Mouse (Mus musculus) heart, adult 11 months (tissue): Measurements from ENCODE around the gene Armh4.
"Not testable (repeated sequence)": the region's sequence is repeated elsewhere in the genome, so short reads cannot be mapped to it uniquely, and the experiment has no call there.

Experiments
- DNase-seq: peaks from one replicate; pipeline ENCODE4 v3.0.0; 2022

Gene Armh4

GRCm38 (mm10) chr14:49782715-49783531 is at the start of gene Armh4:
TSS of gene Armh4 (minus strand) at chr14:49783383.
- peak; percentile 97 for DNase-seq

GRCm38 (mm10) chr14:49829192-49830171 is 46.3 kb upstream of the Armh4 start:
- peak; percentile 85 for DNase-seq

GRCm38 (mm10) chr14:49819721-49820440 is 36.7 kb upstream of the Armh4 start:
- DNase-seq: not testable (repeated sequence)

GRCm38 (mm10) chr14:49818713-49819208 is 35.6 kb upstream of the Armh4 start:
- DNase-seq: not testable (repeated sequence)

GRCm38 (mm10) chr14:49812966-49813365 is 29.8 kb upstream of the Armh4 start:
- DNase-seq: peak; percentile 60

- DNase-seq: not testable (repeated sequence)
These were observed 21.9 kb upstream of the Armh4 start for GRCm38 (mm10) chr14:49805051-49805450.

GRCm38 (mm10) chr14:49801444-49801843 is 18.3 kb upstream of the Armh4 start:
- DNase-seq: peak; percentile 63

GRCm38 (mm10) chr14:49793948-49794347 is 10.8 kb upstream of the Armh4 start:
- DNase-seq: no peak

- peak; percentile 56 for DNase-seq
These were observed 7.4 kb upstream of the Armh4 start for GRCm38 (mm10) chr14:49790542-49790941.

- peak; percentile 86 for DNase-seq
These were observed 2.6 kb upstream of the Armh4 start for GRCm38 (mm10) chr14:49785793-49786192.

- peak; percentile 60 for DNase-seq
These were observed 683 bp upstream of the Armh4 start for GRCm38 (mm10) chr14:49783866-49784265.

- peak; percentile 49 for DNase-seq
These were observed 2.8 kb downstream of the Armh4 start for GRCm38 (mm10) chr14:49780416-49780815.

GRCm38 (mm10) chr14:49777539-49777938 is 5.6 kb downstream of the Armh4 start:
- not testable (repeated sequence) for DNase-seq

- peak; percentile 90 for DNase-seq
These were observed 11.4 kb downstream of the Armh4 start for GRCm38 (mm10) chr14:49771746-49772145.

- no peak for DNase-seq
These were observed 16.6 kb downstream of the Armh4 start for GRCm38 (mm10) chr14:49766601-49767000.

GRCm38 (mm10) chr14:49755845-49756244 is 27.3 kb downstream of the Armh4 start:
- no peak for DNase-seq

- DNase-seq: no peak
These were observed 30.6 kb downstream of the Armh4 start for GRCm38 (mm10) chr14:49752614-49753013.

- peak; percentile 53 for DNase-seq
These were observed 37.3 kb downstream of the Armh4 start for GRCm38 (mm10) chr14:49745874-49746273.

GRCm38 (mm10) chr14:49743946-49744526 is 39.1 kb downstream of the Armh4 start:
- peak; percentile 77 for DNase-seq

GRCm38 (mm10) chr14:49739328-49739727 is 43.9 kb downstream of the Armh4 start:
- no peak for DNase-seq

- no peak for DNase-seq
These were observed 44.6 kb downstream of the Armh4 start for GRCm38 (mm10) chr14:49738441-49739088.

GRCm38 (mm10) chr14:49733950-49734349 is 49.2 kb downstream of the Armh4 start:
- no peak for DNase-seq
